Mouse (Mus musculus): ENCODE results near the gene Hist2h2be. TPM values are rescaled to one million over a fixed set of nuclear protein-coding genes. Genes with fewer than 3 reads are reported as not detected.
"Not testable (repeated sequence)": the region's sequence is repeated elsewhere in the genome, so short reads cannot be mapped to it uniquely, and the experiment has no call there.

Hist2h2be gene
- 8.7 and 8.9 TPM in 2 replicates for polyA plus RNA-seq (2015; fragmentation: Nextera tagmentation; extraction: Ambion mirVana)

- ATAC-seq (replicated peaks; ENCODE audit: low FRiP score, low read depth), result peak; percentile 91
- under 1% methylated on average over 43 of the region's 43 CpGs for WGBS
These were observed at the start of gene Hist2h2be, which contains the start of gene Hist2h2ac for GRCm38 (mm10) chr3:96220765-96221639. Gene Hist2h2be, plus strand, starts transcription at chr3:96221119. Gene Hist2h2ac, minus strand, starts transcription at chr3:96220880.

GRCm38 (mm10) chr3:96171583-96172196 lies 49.2 kb upstream of the Hist2h2be start:
- no peak for ATAC-seq (replicated peaks; ENCODE audit: low FRiP score, low read depth)
- Histone ChIP-seq H3K27me3 (ENCODE audit: insufficient read depth, low read length) (no peaks in the 10 kb centered on the region), H3K4me3 (replicated peaks; ENCODE audit: low read depth, low read length) (peak overlapping the region; percentile 98), H3K9ac (ENCODE audit: low read depth, low read length) (peak overlapping the region; percentile 81), H3K4me2 (ENCODE audit: low read length) (peak overlapping the region; percentile 93), H3K9me3 (replicated peaks; ENCODE audit: low read length) (no peaks in the 10 kb centered on the region), H3K36me3 (ENCODE audit: insufficient read depth, low read length) (peaks cover 21% of the 10 kb centered on the region; the same call in 1 of the 2 replicates), H3K27ac (peak overlapping the region; percentile 99), H3K4me1 (replicated peaks; ENCODE audit: insufficient read depth, low read length) (peaks cover 20% of the 10 kb centered on the region)
- no peak for TF ChIP-seq CTCF (IDR thresholded peaks at IDR 0.05; ENCODE audit: low read depth)
- 11% methylated on average over 18 of the region's 18 CpGs for WGBS
- no peak for DNase-seq (ENCODE audit: low spot score)

More at GRCm38 (mm10) chr3:96220765-96221639, at the start of gene Hist2h2be, which contains the start of gene Hist2h2ac:
- Histone ChIP-seq H3K36me3 (ENCODE audit: insufficient read depth, low read length) (no peaks in the 10 kb centered on the region), H3K9ac (ENCODE audit: low read depth, low read length) (peak within 1 kb of the TSS; percentile 82), H3K27ac (peak within 1 kb of the TSS; percentile 99), H3K4me2 (ENCODE audit: low read length) (peak within 1 kb of the TSS; percentile 60), H3K9me3 (replicated peaks; ENCODE audit: low read length) (no peaks in the 10 kb centered on the region), H3K27me3 (ENCODE audit: insufficient read depth, low read length) (no peaks in the 10 kb centered on the region), H3K4me3 (replicated peaks; ENCODE audit: low read depth, low read length) (peak within 1 kb of the TSS; percentile 69), H3K4me1 (replicated peaks; ENCODE audit: insufficient read depth, low read length) (peaks cover 33% of the 10 kb centered on the region)
- TF ChIP-seq CTCF (IDR thresholded peaks at IDR 0.05; ENCODE audit: low read depth), result no peak
- peak; percentile 98 for DNase-seq (ENCODE audit: low spot score)

GRCm38 (mm10) chr3:96172197-96173178 lies 48.4 kb upstream of the Hist2h2be start, which contains the start of gene Sf3b4:
Gene Sf3b4, plus strand, starts transcription at chr3:96172332.
- peak within 1 kb of the TSS; percentile 93 for H3K4me2 ChIP-seq (ENCODE audit: low read length)
- no peaks in the 10 kb centered on the region for H3K9me3 ChIP-seq (replicated peaks; ENCODE audit: low read length)
- peak within 1 kb of the TSS; percentile 81 for H3K9ac ChIP-seq (ENCODE audit: low read depth, low read length)
- peak; percentile 97 for DNase-seq (ENCODE audit: low spot score)
- H3K36me3 ChIP-seq (ENCODE audit: insufficient read depth, low read length), result peaks cover 26% of the 10 kb centered on the region
- WGBS, result 1% methylated on average over 58 of the region's 58 CpGs
- H3K27ac ChIP-seq, result peak within 1 kb of the TSS; percentile 99
- TF ChIP-seq CTCF (IDR thresholded peaks at IDR 0.05; ENCODE audit: low read depth), result no peak
- peak within 1 kb of the TSS; percentile 98 for H3K4me3 ChIP-seq (replicated peaks; ENCODE audit: low read depth, low read length)
- no peaks in the 10 kb centered on the region for H3K27me3 ChIP-seq (ENCODE audit: insufficient read depth, low read length)
- ATAC-seq (replicated peaks; ENCODE audit: low FRiP score, low read depth), result peak; percentile 92
- H3K4me1 ChIP-seq (replicated peaks; ENCODE audit: insufficient read depth, low read length), result peaks cover 20% of the 10 kb centered on the region

GRCm38 (mm10) chr3:96173185-96173584 lies 47.7 kb upstream of the Hist2h2be start:
- ATAC-seq (replicated peaks; ENCODE audit: low FRiP score, low read depth) (no peak), DNase-seq (ENCODE audit: low spot score) (no peak)
- Histone ChIP-seq H3K36me3 (ENCODE audit: insufficient read depth, low read length) (peaks cover 33% of the 10 kb centered on the region), H3K27me3 (ENCODE audit: insufficient read depth, low read length) (no peaks in the 10 kb centered on the region), H3K4me3 (replicated peaks; ENCODE audit: low read depth, low read length) (peak overlapping the region; percentile 98), H3K4me1 (replicated peaks; ENCODE audit: insufficient read depth, low read length) (peaks cover 20% of the 10 kb centered on the region), H3K4me2 (ENCODE audit: low read length) (peak overlapping the region; percentile 93), H3K9ac (ENCODE audit: low read depth, low read length) (peak overlapping the region; percentile 81), H3K27ac (peak overlapping the region; percentile 99; the same call in 1 of the 2 replicates), H3K9me3 (replicated peaks; ENCODE audit: low read length) (no peaks in the 10 kb centered on the region)
- TF ChIP-seq CTCF (IDR thresholded peaks at IDR 0.05; ENCODE audit: low read depth), result no peak
- WGBS, result 30% methylated on average over 7 of the region's 7 CpGs

- not testable (repeated sequence) for H3K9me3 ChIP-seq (replicated peaks; ENCODE audit: low read length); H3K27ac ChIP-seq; H3K27me3 ChIP-seq (ENCODE audit: insufficient read depth, low read length); ATAC-seq (replicated peaks; ENCODE audit: low FRiP score, low read depth); DNase-seq (ENCODE audit: low spot score); H3K4me3 ChIP-seq (replicated peaks; ENCODE audit: low read depth, low read length); H3K4me2 ChIP-seq (ENCODE audit: low read length); H3K9ac ChIP-seq (ENCODE audit: low read depth, low read length)
- Histone ChIP-seq H3K4me1 (replicated peaks; ENCODE audit: insufficient read depth, low read length) (peaks cover 20% of the 10 kb centered on the region), H3K36me3 (ENCODE audit: insufficient read depth, low read length) (peaks cover 34% of the 10 kb centered on the region)
- WGBS, result 83% methylated on average over 4 of the region's 4 CpGs
These were observed 46.9 kb upstream of the Hist2h2be start for GRCm38 (mm10) chr3:96174042-96174441.

All from kidney, postnatal 0 days (tissue).